Mouse (Mus musculus) liver, embryonic 14.5 days (tissue): ENCODE data around the gene Dhps.

Experiments
- CTCF ChIP-seq: IDR thresholded peaks from 2 replicates; pipeline ENCODE4 v1.5.1; 2016; ENCODE audit warnings: antibody characterized with exemption, low read depth, control low read depth
- EP300 ChIP-seq: IDR thresholded peaks from 2 replicates; pipeline ENCODE4 v1.6.1; 2016; ENCODE audit warnings: antibody characterized with exemption, low read depth

- TF ChIP-seq EP300 (no peak), CTCF (no peak)
These were observed 44.1 kb upstream of the Dhps start for GRCm38 (mm10) chr8:85027516-85027855.
